Mouse (Mus musculus) liver, embryonic 16.5 days (tissue): ENCODE results near the gene Kcnq5. TPM values are rescaled to one million over a fixed set of nuclear protein-coding genes. Genes with fewer than 3 reads are reported as not detected.

ENCODE experiments used
- ATAC-seq: fragments of 200-750 bp; cut with Nextera tagmentation; 2 replicates; pipeline ENCODE4 v1.8.0; 2017; ENCODE audit warnings: low read depth, mild to moderate bottlenecking, moderate number of reproducible peaks, moderate library complexity
- H3K27ac ChIP-seq: fragments of 300-500 bp; sonication (generic); 2 replicates; pipeline ENCODE4 v1.5.1; 2014; ENCODE audit warnings: mild to moderate bottlenecking, low read length
- H3K27me3 ChIP-seq: fragments of 300-500 bp; sonication (generic); 2 replicates; pipeline ENCODE4 v1.6.1; 2014; ENCODE audit warnings: low read depth, low read length, mixed read lengths; ENCODE audit not compliant: control insufficient read depth, insufficient read depth
- H3K36me3 ChIP-seq: fragments of 300-500 bp; sonication (generic); 2 replicates; pipeline ENCODE4 v1.6.1; 2014; ENCODE audit warnings: mild to moderate bottlenecking; ENCODE audit not compliant: control insufficient read depth, insufficient read depth
- H3K4me1 ChIP-seq: fragments of 300-500 bp; sonication (generic); 2 replicates; pipeline ENCODE4 v1.6.1; 2014; ENCODE audit warnings: low read depth, low read length, mixed read lengths; ENCODE audit not compliant: control insufficient read depth
- H3K4me2 ChIP-seq: fragments of 300-500 bp; sonication (generic); 2 replicates; pipeline ENCODE4 v1.6.1; 2014; ENCODE audit warnings: low read depth, low read length, mixed read lengths
- H3K4me3 ChIP-seq: fragments of 300-500 bp; sonication (generic); 2 replicates; pipeline ENCODE4 v1.5.1; 2014; ENCODE audit warnings: low read depth, mild to moderate bottlenecking, low read length
- H3K9ac ChIP-seq: fragments of 300-500 bp; sonication (generic); 2 replicates; pipeline ENCODE4 v1.6.1; 2014; ENCODE audit warnings: low read depth, low read length
- H3K9me3 ChIP-seq: fragments of 300-500 bp; sonication (generic); replicated peaks from 2 replicates; pipeline ENCODE4 v1.6.1; 2016; ENCODE audit warnings: low read length; ENCODE audit not compliant: control insufficient read depth
- WGBS: fragments of 180-500 bp; shearing (Covaris S2); extraction: QIAGEN DNeasy Blood & Tissue Kit; methylation state at CpG from one replicate; pipeline ENCODE4 v1.1.7; 2014; ENCODE audit not compliant: insufficient replicate concordance; 5-methylcytosine and 5-hydroxymethylcytosine counted together
- polyA plus RNA-seq: library from polyadenylated mRNA; unstranded; fragments of >200 nt; fragmentation: Nextera tagmentation; extraction: Ambion mirVana; gene quantifications from 2 replicates; pipeline ENCODE4 v1.2.1, GENCODE M21; 2015

Kcnq5 gene
- polyA plus RNA-seq, 1 experiment from 2014 or later, result 0.17 TPM

DNA sequence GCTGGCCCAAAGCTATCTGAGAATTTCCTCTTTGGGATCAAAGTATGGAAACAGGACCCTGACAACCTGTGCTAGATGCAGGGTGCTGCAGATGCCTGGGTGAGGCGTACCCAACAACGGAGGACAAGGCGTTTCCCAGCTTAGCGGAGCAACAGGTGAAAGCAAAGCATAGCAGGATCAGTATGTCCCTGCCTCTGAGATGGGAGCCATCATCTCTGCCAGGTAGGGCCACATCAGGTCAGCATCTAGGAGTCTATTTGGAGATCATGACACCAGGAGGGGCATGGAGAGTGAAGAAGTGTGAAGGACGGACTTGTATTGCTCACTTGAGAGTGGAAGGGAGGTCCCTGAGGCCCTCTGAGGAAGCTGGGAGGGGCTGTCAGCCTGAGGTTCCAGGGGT, 505.8 kb downstream of the Kcnq5 start:
- no peak for ATAC-seq
- no peak overlapping the region for H3K27ac ChIP-seq
- WGBS, result 61% methylated on average over 5 of the region's 5 CpGs

DNA sequence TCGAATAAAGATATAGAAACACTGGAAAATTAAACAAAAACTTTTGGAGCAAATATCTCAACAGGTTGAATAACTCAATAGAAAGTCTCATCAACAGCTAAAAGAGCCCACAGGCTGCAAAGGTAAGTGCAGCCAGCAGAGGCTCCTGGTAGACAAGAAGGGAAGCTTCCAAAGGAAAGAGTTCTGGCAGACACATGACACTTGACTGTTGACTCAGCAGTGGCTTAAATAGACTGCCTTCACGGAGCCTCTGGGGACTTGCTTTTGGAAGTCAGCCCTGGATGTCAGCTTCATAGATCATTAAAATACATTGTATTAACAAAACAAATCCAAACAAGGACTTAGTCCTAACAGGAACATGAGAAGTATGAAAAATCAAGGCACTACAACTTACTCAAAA, 513.5 kb downstream of the Kcnq5 start:
- Histone ChIP-seq H3K4me1 (no peaks in the 10 kb centered on the region), H3K9me3 (no peaks in the 10 kb centered on the region), H3K4me3 (no peak overlapping the region), H3K4me2 (no peak overlapping the region), H3K27me3 (no peaks in the 10 kb centered on the region), H3K27ac (no peak overlapping the region), H3K36me3 (no peaks in the 10 kb centered on the region), H3K9ac (no peak overlapping the region)
- 39% methylated on average over 2 of the region's 2 CpGs for WGBS
- no peak for ATAC-seq

More for the DNA sequence above, 505.8 kb downstream of the Kcnq5 start:
- Histone ChIP-seq H3K27me3 (no peaks in the 10 kb centered on the region), H3K4me3 (no peak overlapping the region), H3K9ac (no peak overlapping the region), H3K4me1 (no peaks in the 10 kb centered on the region), H3K4me2 (no peak overlapping the region), H3K36me3 (no peaks in the 10 kb centered on the region), H3K9me3 (no peaks in the 10 kb centered on the region)

DNA sequence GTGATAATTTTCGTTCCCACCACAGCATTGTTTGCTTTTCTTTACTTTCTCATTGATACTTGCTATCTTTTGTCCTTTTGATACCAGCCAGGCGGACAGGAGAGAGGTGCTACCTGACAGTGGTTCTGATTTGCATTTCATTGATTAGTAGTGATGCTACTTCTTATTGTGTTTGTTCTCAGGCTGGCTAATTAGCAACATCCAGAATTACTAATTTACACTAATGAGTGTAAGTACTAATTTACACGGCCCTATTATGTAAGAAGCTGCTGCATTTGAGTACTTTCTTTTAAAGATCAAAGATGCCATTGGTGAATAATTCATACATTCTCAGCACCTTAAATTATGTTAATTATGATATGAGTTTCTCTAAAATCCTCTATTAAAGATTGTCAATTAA, 525.0 kb downstream of the Kcnq5 start:
- H3K27ac ChIP-seq, result no peak overlapping the region
- WGBS, result 47% methylated on average over 3 of the region's 3 CpGs
- H3K4me2 ChIP-seq, result no peak overlapping the region

DNA sequence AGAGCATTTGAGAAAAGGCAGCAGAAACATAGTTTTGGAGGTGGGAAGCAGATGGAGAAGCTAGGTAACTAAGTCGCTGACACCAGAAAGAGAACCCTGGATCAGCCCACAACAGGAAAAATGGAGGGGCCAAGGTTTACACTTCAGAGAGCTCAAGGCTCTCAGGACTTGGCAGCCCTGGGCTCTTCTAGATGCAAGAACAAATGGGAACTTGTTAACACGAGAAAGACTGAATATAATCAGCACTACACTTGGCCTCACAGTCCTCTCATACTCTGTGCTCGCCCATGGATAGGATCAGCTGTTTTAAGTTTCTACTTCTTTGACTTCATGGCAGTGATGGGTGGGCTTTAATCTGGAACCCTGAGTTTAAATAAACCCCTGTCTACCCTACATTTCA, 526.9 kb downstream of the Kcnq5 start:
- Histone ChIP-seq H3K27me3 (no peaks in the 10 kb centered on the region), H3K36me3 (no peaks in the 10 kb centered on the region), H3K9me3 (no peaks in the 10 kb centered on the region), H3K4me1 (no peaks in the 10 kb centered on the region), H3K4me2 (no peak overlapping the region), H3K4me3 (no peak overlapping the region), H3K27ac (no peak overlapping the region), H3K9ac (no peak overlapping the region)
- ATAC-seq, result no peak
- WGBS, result 36% methylated on average over 3 of the region's 3 CpGs

More for the DNA sequence above, 525.0 kb downstream of the Kcnq5 start:
- Histone ChIP-seq H3K9ac (no peak overlapping the region), H3K9me3 (no peaks in the 10 kb centered on the region), H3K36me3 (no peaks in the 10 kb centered on the region), H3K27me3 (no peaks in the 10 kb centered on the region), H3K4me3 (no peak overlapping the region), H3K4me1 (no peaks in the 10 kb centered on the region)
- ATAC-seq, result no peak

DNA sequence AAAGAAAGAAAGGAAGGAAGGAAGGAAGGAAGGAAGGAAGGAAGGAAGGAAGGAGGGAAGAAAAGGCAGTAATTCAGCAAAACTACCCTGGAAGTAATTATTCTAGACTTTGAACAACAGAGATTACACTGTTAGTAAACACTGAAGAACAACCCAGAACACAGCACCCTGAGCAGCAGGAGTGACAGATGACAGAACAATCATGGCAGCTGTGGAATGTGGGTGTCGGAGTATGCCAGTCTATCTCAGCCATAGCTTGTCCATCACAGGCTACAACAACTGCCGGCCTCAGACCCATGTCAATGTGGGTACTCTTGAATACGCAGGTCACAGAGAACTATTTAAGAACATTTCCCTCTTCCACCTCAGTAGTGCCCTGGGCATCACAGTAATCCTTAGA, 530.1 kb downstream of the Kcnq5 start:
- no peak for ATAC-seq
- H3K4me3 ChIP-seq, result no peak overlapping the region
- H3K4me2 ChIP-seq, result no peak overlapping the region
- H3K27me3 ChIP-seq, result no peaks in the 10 kb centered on the region
- H3K4me1 ChIP-seq, result no peaks in the 10 kb centered on the region
- no peak overlapping the region for H3K9ac ChIP-seq
- WGBS, result 69% methylated on average over 3 of the region's 3 CpGs
- H3K36me3 ChIP-seq, result no peaks in the 10 kb centered on the region
- no peaks in the 10 kb centered on the region for H3K9me3 ChIP-seq
- H3K27ac ChIP-seq, result no peak overlapping the region

DNA sequence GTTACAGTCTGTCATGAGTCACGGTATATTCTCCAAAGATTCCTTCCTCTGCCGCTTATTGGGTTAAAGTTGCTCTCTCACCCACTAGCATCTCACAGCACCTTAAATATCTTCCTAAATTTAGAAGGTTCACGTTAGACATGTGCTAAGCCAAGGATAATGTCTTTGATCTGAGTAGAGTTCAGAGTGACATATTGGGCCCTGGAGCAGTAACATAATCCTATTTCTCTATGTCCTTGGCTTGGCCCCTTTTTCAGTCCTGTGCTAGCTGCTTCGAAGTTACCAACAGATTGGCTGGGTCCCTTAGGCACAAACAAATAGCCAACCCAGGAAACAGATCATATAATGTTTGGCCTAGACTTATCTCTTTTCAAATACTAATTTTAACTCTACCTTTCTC, 533.7 kb downstream of the Kcnq5 start:
- Histone ChIP-seq H3K9ac (no peak overlapping the region), H3K4me1 (no peaks in the 10 kb centered on the region), H3K36me3 (no peaks in the 10 kb centered on the region), H3K9me3 (no peaks in the 10 kb centered on the region), H3K27me3 (no peaks in the 10 kb centered on the region), H3K4me2 (no peak overlapping the region), H3K4me3 (no peak overlapping the region), H3K27ac (no peak overlapping the region)
- WGBS, result 65% methylated on average over 4 of the region's 4 CpGs
- no peak for ATAC-seq

DNA sequence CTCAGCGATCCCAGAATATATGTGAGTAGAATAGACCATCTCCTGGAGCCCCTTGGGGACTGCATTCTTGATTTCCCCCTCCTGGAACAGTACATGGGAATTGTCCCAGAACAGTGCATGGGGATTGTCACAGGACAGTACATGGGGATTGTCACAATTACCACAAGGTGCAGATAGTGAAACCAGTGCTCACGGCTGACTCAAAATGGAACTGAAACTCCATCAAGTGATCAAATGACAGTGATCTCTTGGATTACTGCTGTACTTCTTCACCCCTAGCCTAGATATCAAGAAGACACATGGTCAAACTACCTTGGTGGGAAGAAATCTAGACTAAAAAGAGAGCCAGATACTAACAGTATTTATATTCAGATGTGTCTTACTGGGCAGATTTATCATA, 536.1 kb downstream of the Kcnq5 start:
- no peak overlapping the region for H3K27ac ChIP-seq
- H3K36me3 ChIP-seq, result no peaks in the 10 kb centered on the region
- no peak overlapping the region for H3K9ac ChIP-seq
- 62% methylated on average over 2 of the region's 2 CpGs for WGBS
- H3K4me2 ChIP-seq, result no peak overlapping the region
- H3K9me3 ChIP-seq, result no peaks in the 10 kb centered on the region
- no peaks in the 10 kb centered on the region for H3K4me1 ChIP-seq
- no peak overlapping the region for H3K4me3 ChIP-seq
- no peak for ATAC-seq
- no peaks in the 10 kb centered on the region for H3K27me3 ChIP-seq

DNA sequence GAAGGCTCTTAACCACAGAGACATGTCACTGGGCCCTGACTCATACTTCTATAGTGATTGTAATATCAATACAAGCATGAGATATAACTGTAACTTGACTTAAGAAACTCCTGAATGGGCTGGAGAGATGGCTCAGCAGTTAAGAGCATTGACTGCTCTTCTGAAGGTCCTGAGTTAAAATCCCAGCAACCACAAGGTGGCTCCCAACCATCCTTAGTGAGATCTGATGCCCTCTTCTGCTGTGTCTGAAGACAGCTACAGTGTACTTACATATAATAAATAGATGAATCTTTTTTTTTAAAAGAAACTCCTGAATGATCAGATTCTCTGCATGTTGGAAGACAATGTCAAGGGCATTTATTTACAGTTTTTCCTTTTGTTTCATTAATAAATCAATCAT, 542.4 kb downstream of the Kcnq5 start:
- no peak overlapping the region for H3K4me3 ChIP-seq
- H3K9me3 ChIP-seq, result no peaks in the 10 kb centered on the region
- no peak overlapping the region for H3K9ac ChIP-seq
- H3K27ac ChIP-seq, result no peak overlapping the region
- H3K4me1 ChIP-seq, result no peaks in the 10 kb centered on the region
- no peaks in the 10 kb centered on the region for H3K36me3 ChIP-seq
- no peak for ATAC-seq
- H3K4me2 ChIP-seq, result no peak overlapping the region
- no peaks in the 10 kb centered on the region for H3K27me3 ChIP-seq

DNA sequence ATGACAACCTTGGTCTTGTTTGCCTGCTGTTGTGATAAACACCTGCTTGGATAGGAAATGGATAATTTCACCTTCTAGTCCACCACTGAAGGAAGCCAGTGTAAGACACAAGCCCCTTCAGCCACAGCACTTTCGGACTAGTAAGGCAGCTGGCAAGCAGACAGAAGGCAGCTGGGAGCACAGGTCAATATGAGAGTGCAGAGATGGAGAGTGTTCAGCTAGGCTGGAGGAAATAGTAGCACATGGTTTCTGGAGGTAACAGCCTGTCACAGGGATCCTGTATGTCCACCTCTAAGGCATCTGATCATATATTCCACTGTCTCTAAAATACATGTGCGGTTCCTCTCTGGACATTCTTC, 549.6 kb downstream of the Kcnq5 start:
- ATAC-seq, result no peak
- Histone ChIP-seq H3K4me1 (no peaks in the 10 kb centered on the region), H3K27me3 (no peaks in the 10 kb centered on the region), H3K4me3 (no peak overlapping the region), H3K4me2 (no peak overlapping the region), H3K9ac (no peak overlapping the region), H3K36me3 (no peaks in the 10 kb centered on the region), H3K9me3 (no peaks in the 10 kb centered on the region), H3K27ac (no peak overlapping the region)
- WGBS, result 73% methylated on average over 2 of the region's 2 CpGs
